Mouse (Mus musculus): ENCODE results near the gene Bud31.

DNA sequence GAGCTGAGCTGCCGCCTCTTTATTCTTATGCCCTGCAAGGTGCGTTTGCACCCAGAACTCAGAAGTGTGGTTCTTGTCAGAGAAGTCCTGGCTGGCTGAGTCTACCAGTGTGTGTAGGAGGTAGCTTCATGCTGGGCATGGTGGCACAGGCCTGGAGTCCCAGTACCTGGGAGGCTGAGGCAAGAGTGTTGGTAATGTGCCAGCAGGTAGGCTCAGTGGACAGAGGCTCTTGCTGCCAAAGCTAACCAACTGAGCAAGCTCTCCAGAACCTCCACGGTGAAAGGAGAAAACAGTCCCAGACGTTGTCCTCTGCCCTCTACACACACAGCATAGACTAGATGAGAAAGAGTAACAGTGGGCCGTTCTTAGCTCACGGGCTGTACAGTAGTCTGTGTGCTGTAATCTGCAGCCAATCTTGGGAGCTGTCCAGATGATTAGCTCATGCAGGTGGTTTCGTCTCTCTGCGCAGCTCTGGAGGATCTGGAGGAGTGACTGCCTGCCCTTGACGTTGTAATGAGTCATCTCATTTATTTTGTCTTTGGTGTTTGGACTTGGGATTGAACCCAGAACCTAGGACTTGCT, 34.4 kb upstream of the Bud31 start:
- no peak for TF ChIP-seq CTCF (IDR thresholded peaks at IDR 0.05; ENCODE audit: low read depth, low read length)
- no peak for TF ChIP-seq POLR2A (IDR thresholded peaks at IDR 0.05; ENCODE audit: borderline replicate concordance, low read depth, low read length)

Measured in bone marrow macrophage, adult 2 months (primary cell).